Mouse (Mus musculus): ENCODE results near the gene Shmt2.

The Shmt2 gene

GRCm38 (mm10) chr10:127476541-127476940, 45.7 kb downstream of the Shmt2 start:
- no peak for DNase-seq (ENCODE audit: low spot score in 2 of 2)

DNA sequence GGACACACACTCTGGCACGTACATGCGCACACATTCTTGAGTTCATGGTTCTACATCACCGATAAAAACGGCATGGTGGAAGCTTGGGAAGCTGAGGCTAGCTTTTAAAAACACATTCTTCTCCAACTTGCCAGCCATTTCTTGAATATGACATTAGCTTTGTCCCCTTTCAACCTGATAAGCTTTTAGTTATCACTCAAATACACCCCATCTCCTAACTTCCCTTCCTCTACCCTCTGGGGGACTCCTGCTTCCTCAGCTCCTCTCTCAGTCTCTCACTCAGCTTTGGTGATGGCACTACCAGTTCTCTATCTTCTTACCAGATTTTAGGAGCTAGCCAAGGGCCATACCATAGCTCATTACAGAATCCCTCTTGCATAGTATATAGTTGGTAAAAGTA, 47.1 kb downstream of the Shmt2 start:
- no peak for DNase-seq (ENCODE audit: low spot score in 2 of 2)

DNA sequence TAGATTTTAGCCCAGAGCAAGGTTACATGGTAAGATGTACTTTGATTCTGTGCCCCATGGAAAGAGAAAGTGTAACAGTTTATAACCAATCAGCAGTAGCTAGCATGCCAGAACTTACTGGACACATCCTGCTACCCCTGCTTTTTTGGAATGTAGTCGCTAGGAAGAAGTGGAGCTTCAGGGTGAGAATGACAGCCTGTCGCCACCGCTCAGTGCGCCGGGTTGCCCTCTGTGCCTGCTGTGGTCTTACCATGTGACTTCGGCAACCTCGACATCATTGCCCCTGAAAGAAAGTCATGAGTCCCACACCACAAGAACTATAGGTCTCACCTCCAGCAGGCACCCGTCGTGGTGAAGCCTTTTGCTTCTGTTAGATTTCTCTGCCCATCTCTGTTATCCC, 49.5 kb downstream of the Shmt2 start:
- no peak for DNase-seq (ENCODE audit: low spot score in 2 of 2)

GRCm38 (mm10) chr10:127471281-127471988, 50.8 kb downstream of the Shmt2 start:
- DNase-seq (ENCODE audit: low spot score in 2 of 2), result no peak
